Mouse (Mus musculus) layer of hippocampus, adult 9-11 months (tissue): ENCODE measurements around the gene Pde4a.
"Not testable (repeated sequence)": the region's sequence is repeated elsewhere in the genome, so short reads cannot be mapped to it uniquely, and the experiment has no call there.

Source experiments
- DNase-seq: peaks from one replicate; pipeline ENCODE4 v3.0.0; 2022

The Pde4a gene

DNA sequence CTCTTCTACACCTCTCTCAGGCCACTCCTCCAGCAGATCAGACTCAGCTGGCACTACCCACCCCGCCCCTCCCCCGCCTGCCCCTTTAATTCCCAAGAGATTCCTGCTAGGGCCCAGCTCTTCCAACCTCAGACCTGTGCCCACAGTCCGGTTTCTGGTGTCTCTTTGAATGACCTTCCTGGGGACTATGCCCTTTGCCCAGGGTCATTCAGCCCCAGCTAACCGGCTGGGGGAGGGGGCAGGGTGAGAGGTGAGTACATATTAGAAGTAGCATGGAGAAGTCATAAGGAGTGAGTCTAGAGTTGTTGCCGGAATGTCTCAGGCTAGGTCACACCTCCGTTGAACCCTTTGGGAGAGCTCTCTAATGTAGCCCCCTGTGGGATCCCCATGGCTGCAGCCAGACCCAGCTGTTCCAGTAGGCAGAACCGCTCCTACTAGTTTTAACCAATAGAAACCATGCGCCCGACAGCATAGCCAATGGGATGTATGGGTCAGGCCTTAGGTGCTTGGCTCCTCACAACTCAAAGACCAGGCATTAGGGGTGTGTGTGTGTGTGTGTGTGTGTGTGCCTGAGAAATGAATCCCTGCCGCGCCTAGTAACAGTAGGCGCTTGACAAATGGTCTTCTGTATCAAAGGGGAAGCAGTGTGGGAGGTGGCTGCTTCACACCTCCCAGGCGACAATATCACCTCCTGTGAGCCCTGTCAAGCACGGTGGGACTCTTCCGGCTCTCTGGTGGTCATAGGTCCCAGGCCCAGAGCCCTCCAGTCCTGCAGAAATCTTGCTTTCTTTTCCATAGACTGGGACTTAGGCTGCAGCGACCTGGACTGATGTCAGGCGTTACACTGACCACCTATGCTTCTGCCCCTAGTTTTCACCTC lies 84.4 kb downstream of the Pde4a start:
- no peak for DNase-seq

DNA sequence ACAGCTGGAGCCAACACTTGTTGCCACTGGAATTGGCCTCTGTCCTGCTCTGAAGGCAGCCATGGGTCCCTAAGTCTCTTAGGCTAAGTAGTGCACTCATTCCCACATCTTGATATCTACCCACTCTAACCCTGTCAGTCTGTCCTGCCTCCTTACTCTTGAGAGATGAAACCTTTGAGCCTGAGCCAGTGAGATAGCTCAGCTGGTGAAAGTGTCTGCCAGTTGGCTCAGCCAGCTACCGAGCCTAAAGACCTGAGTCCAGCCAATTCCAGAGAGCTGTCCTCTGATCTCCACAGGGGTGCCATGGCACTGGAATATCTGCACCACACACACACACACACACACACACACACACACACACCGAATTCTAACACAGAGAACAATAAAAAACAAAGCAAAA lies 85.0 kb downstream of the Pde4a start:
- DNase-seq, result no peak

DNA sequence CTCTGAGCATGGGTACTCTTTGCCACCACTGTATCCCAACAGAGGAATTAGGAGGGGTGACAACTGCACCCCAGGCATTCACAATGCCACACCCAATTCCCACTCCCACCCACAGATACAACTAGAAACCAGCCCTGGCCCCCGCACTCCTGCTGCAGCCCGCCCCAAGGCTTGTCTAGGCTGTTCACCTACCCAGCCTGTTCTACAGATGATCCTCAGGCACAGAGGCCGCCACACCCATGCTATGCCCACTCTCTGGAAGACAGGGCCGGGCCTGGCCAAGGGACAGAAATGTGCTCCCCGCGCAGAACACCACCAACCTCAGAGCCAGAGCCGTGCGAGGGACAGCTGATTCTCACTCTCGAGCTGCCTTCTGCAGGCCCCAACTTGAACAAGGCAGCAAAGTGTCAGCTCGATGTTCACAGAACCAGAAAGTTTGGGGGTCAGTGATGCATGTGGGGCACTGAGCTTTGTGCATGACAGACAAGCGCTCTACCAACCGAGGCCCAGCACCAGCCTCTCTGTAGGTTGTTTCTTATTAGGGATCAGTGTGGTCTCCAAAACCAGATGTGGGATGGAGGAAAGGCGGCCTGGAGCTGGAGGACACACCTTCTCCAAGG lies 85.7 kb downstream of the Pde4a start:
- DNase-seq, result no peak

- no peak for DNase-seq
These were observed 89.2 kb downstream of the Pde4a start for GRCm38 (mm10) chr9:21254690-21255089.

GRCm38 (mm10) chr9:21256349-21256748 lies 90.8 kb downstream of the Pde4a start:
- DNase-seq, result not testable (repeated sequence)

- DNase-seq, result no peak
These were observed 95.1 kb downstream of the Pde4a start for GRCm38 (mm10) chr9:21260491-21261040.

- no peak for DNase-seq
These were observed 96.3 kb downstream of the Pde4a start for GRCm38 (mm10) chr9:21261831-21262230.
